Mouse (Mus musculus) C2C12 (cell line): ENCODE measurements around the gene Bcat2. TPM values are rescaled to one million over a fixed set of nuclear protein-coding genes. Genes with fewer than 3 reads are reported as not detected.

ENCODE experiments used
- H3K27me3 ChIP-seq: one replicate; pipeline ENCODE4 v1.6.1; 2011; ENCODE audit not compliant: control insufficient read depth, insufficient read depth, insufficient read length
- H3K36me3 ChIP-seq: one replicate; pipeline ENCODE4 v1.6.1; 2011; ENCODE audit not compliant: control insufficient read depth, insufficient read depth
- H3K4me3 ChIP-seq: one replicate; pipeline ENCODE4 v1.5.1; 2011; ENCODE audit warnings: mild to moderate bottlenecking, control low read depth; ENCODE audit not compliant: poor library complexity, insufficient read depth, severe bottlenecking
- H3K79me2 ChIP-seq: one replicate; pipeline ENCODE4 v1.6.1; 2011; ENCODE audit not compliant: control insufficient read depth, insufficient read depth
- H3K79me3 ChIP-seq: one replicate; pipeline ENCODE4 v1.6.1; 2011; ENCODE audit warnings: low read depth, control low read depth
- H3ac ChIP-seq: one replicate; pipeline ENCODE3; 2011; ENCODE audit warnings: low read depth; ENCODE audit not compliant: control insufficient read depth, insufficient read length
- CEBPB ChIP-seq: IDR thresholded peaks from one replicate; pipeline ENCODE4 v1.6.1; 2011; ENCODE audit warnings: low read depth, mild to moderate bottlenecking, control low read depth, moderate library complexity
- CTCF ChIP-seq: IDR thresholded peaks from one replicate; pipeline ENCODE4 v1.5.1; 2011; ENCODE audit not compliant: control insufficient read depth, insufficient read depth, insufficient read length
- FOSL1 ChIP-seq: IDR thresholded peaks from one replicate; pipeline ENCODE4 v1.8.0; 2011; ENCODE audit warnings: mild to moderate bottlenecking, low read length; ENCODE audit not compliant: poor library complexity, insufficient read depth, severe bottlenecking
- MAX ChIP-seq: IDR thresholded peaks from one replicate; pipeline ENCODE4 v1.6.1; 2011; ENCODE audit warnings: mild to moderate bottlenecking, control low read depth
- MYOD1 ChIP-seq: IDR thresholded peaks from one replicate; pipeline ENCODE4 v1.6.1; 2011; ENCODE audit warnings: low read depth; ENCODE audit not compliant: control insufficient read depth, insufficient read length
- MYOG ChIP-seq: IDR thresholded peaks from one replicate; pipeline ENCODE4 v1.6.1; 2011; ENCODE audit not compliant: control insufficient read depth, insufficient read length; ENCODE audit errors: extremely low read depth
- USF1 ChIP-seq: IDR thresholded peaks from one replicate; pipeline ENCODE4 v1.6.1; 2011; ENCODE audit warnings: low read depth, mild to moderate bottlenecking, control low read depth, moderate library complexity
- polyA plus RNA-seq: library from polyadenylated mRNA; unstranded; fragments of >200 nt; fragmentation: generic; extraction: Trizol; gene quantifications from one replicate; pipeline ENCODE4 v1.2.1, GENCODE M21; 2012; ENCODE audit warnings: missing spikeins

Gene Bcat2
- polyA plus RNA-seq, 1 experiment, result 26.5 TPM

DNA sequence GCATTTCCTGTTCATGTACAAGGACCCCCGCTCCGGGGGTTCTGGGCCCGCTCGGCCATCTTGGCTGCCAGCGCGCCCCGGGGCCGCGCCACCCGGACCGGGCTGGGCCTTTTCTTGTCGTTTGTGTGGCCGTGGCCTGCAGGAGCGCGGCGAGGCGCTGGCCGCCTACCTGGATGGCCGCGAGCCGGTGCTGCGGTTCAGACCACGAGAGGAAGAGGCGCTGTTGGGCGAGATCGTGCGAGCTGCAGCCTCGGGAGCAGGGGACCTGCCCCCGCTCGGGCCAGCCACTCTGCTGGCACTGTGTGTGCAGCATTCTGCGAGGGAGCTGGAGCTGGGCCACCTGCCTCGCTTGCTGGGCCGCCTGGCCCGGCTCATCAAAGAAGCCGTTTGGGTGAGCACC lies 62.5 kb downstream of the Bcat2 start:
- no peak overlapping the region for H3K4me3 ChIP-seq
- H3K79me3 ChIP-seq, result no peaks in the 10 kb centered on the region
- no peaks in the 10 kb centered on the region for H3K79me2 ChIP-seq
- H3ac ChIP-seq, result no peak overlapping the region
- no peak for TF ChIP-seq FOSL1
- TF ChIP-seq CTCF, result no peak
- H3K27me3 ChIP-seq, result no peaks in the 10 kb centered on the region
- no peaks in the 10 kb centered on the region for H3K36me3 ChIP-seq

GRCm38 (mm10) chr7:45634946-45635681 lies 65.2 kb downstream of the Bcat2 start:
- no peak for TF ChIP-seq MYOG
- no peak for TF ChIP-seq MAX
- TF ChIP-seq USF1, result no peak
- Histone ChIP-seq H3ac (no peak overlapping the region), H3K27me3 (no peaks in the 10 kb centered on the region), H3K4me3 (no peak overlapping the region), H3K36me3 (no peaks in the 10 kb centered on the region), H3K79me2 (no peaks in the 10 kb centered on the region), H3K79me3 (no peaks in the 10 kb centered on the region)

DNA sequence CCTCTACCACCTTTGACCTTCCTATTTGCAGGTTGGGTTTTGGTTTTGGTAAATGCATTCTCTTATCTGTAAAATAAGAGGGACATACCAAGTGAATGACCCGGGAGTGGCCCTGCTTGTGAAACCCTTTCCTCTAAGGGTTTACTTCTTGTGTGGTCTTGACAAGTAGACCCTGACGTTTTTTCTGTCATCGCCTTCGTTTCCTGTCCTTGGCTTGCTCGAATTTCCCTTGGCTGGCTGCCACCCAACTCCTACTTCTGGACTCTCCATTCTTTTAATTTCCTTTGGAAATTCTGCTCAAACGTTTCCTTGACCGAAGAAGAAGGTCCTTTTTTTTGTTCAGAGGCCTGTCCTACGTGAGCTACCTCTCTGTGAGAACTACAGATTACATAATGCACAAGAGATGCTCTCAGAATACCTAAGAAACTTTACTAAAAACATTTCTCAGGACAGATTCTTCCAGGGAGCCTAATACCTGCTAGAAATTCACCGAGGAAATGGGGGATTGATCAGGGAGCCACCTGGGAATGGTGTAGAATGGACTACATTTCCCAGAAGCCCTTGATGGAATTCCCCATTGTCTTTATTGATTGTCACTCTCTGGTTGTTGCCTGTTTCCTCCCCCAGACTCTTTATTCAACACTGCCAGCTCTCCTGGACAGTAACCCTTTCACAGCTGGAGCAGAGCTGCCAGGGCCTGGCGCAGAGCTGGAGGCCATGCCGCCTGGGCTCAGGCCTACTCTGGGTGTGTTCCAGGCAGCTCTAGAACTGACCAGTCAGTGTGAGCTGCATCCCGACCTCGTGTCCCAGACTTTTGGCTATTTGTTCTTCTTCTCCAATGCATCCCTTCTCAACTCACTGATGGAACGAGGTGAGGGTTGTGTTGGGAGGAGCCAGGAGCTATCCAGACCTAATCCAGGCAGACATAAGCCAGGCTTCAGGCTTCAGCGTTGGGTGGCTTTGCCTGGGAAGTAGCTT lies 66.0 kb downstream of the Bcat2 start:
- no peaks in the 10 kb centered on the region for H3K79me2 ChIP-seq
- H3ac ChIP-seq, result no peak overlapping the region
- no peak for TF ChIP-seq MYOG
- TF ChIP-seq CEBPB, result no peak
- TF ChIP-seq CTCF, result no peak
- no peak overlapping the region for H3K4me3 ChIP-seq
- H3K27me3 ChIP-seq, result no peaks in the 10 kb centered on the region
- H3K79me3 ChIP-seq, result no peaks in the 10 kb centered on the region
- no peaks in the 10 kb centered on the region for H3K36me3 ChIP-seq

GRCm38 (mm10) chr7:45637710-45638109 lies 67.8 kb downstream of the Bcat2 start:
- no peaks in the 10 kb centered on the region for H3K36me3 ChIP-seq
- no peak overlapping the region for H3ac ChIP-seq
- no peak overlapping the region for H3K4me3 ChIP-seq
- H3K79me3 ChIP-seq, result no peaks in the 10 kb centered on the region
- H3K27me3 ChIP-seq, result no peaks in the 10 kb centered on the region
- no peaks in the 10 kb centered on the region for H3K79me2 ChIP-seq
- no peak for TF ChIP-seq CEBPB
- no peak for TF ChIP-seq CTCF
- no peak for TF ChIP-seq MAX
- no peak for TF ChIP-seq MYOD1
- TF ChIP-seq MYOG, result no peak
- TF ChIP-seq USF1, result no peak
- TF ChIP-seq FOSL1, result no peak

DNA sequence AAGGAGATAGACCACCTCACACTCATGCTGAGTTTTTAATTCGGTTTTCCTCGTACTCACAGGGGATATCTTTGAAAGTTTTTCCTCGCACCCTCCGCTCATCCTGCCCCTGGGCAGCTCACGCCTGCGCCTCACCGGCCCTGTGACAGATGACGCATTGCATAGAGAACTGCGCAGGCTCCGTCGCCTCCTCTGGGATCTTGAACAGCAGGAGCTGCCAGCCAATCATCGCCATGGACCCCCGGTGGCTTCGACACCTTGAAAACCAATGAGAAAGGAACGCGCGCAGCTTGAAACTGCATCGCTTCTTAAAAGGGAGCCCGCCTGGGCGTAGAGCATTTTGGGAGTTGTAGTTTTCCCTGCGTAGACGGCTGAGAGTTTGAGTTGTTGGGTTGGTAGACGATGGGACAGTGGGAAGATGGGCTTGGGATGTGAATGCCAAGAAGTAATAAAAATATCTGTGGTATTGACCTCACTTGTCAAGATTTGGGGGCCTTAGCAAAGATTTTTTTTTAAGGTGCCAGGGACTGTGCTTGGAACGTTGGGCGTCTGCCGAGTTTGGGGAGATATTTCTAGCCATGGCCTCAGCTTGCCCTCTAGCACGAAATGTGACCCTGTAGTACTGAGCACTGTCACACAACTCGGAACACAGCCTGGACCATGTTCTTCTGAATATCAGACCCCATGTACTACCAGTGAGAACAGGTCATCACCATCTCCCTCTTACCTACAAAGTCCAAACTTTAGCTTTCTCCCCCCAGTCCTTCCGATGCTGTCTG lies 68.9 kb downstream of the Bcat2 start:
- H3K27me3 ChIP-seq, result no peaks in the 10 kb centered on the region
- TF ChIP-seq CTCF (no peak), CEBPB (no peak), FOSL1 (no peak), USF1 (no peak), MAX (no peak), MYOG (no peak), MYOD1 (no peak)
- H3K4me3 ChIP-seq, result no peak overlapping the region
- H3K79me3 ChIP-seq, result no peaks in the 10 kb centered on the region
- no peaks in the 10 kb centered on the region for H3K36me3 ChIP-seq
- H3K79me2 ChIP-seq, result no peaks in the 10 kb centered on the region
- H3ac ChIP-seq, result no peak overlapping the region

Other genes starting within 250 kb of the Bcat2 start
- 10.6 TPM for gene Trpm4, start 236.4 kb upstream of the Bcat2 start, polyA plus RNA-seq
- 0.51 TPM for gene Hrc, start 234.9 kb upstream of the Bcat2 start, polyA plus RNA-seq
- gene Ppfia3, start 203.1 kb upstream of the Bcat2 start, polyA plus RNA-seq, result 4.8 TPM
- 0.94 TPM for gene Lin7b, start 199.6 kb upstream of the Bcat2 start, polyA plus RNA-seq
- gene Snrnp70, start 174.4 kb upstream of the Bcat2 start, polyA plus RNA-seq, result 321 TPM
- gene Kcna7, start 164.5 kb upstream of the Bcat2 start, polyA plus RNA-seq, result 0.01 TPM
- 0.92 TPM for gene Ntf5, start 156.5 kb upstream of the Bcat2 start, polyA plus RNA-seq
- gene Lhb, start 149.3 kb upstream of the Bcat2 start, polyA plus RNA-seq, result not detected
- 25.2 TPM for gene Gys1, start 135.3 kb upstream of the Bcat2 start, polyA plus RNA-seq
- 179 TPM for gene Ruvbl2, start 132.1 kb upstream of the Bcat2 start, polyA plus RNA-seq
- gene Ftl1, start 110.3 kb upstream of the Bcat2 start, polyA plus RNA-seq, result 14,288 TPM
- gene Bax, start 103.3 kb upstream of the Bcat2 start, polyA plus RNA-seq, result 642 TPM
- not detected for gene Tulp2, start 88.3 kb upstream of the Bcat2 start, polyA plus RNA-seq
- not detected for gene Gm45808, start 83.3 kb upstream of the Bcat2 start, polyA plus RNA-seq
- 0.07 TPM for gene Dhdh, start 81.3 kb upstream of the Bcat2 start, polyA plus RNA-seq
- 115 TPM for gene Nucb1, start 59.7 kb upstream of the Bcat2 start, polyA plus RNA-seq
- gene Ppp1r15a, start 43.9 kb upstream of the Bcat2 start, polyA plus RNA-seq, result 32.5 TPM
- 0.89 TPM for gene Plekha4, start 43.8 kb upstream of the Bcat2 start, polyA plus RNA-seq
- 1.7 TPM for gene Hsd17b14, start 15.3 kb upstream of the Bcat2 start, polyA plus RNA-seq
- 0.97 TPM for gene Fgf21, start 45.3 kb downstream of the Bcat2 start, polyA plus RNA-seq
- gene Fut1, start 47.1 kb downstream of the Bcat2 start, polyA plus RNA-seq, result 0.04 TPM
- gene Izumo1, start 51.7 kb downstream of the Bcat2 start, polyA plus RNA-seq, result not detected
- not detected for gene Rasip1, start 57.3 kb downstream of the Bcat2 start, polyA plus RNA-seq
- gene Mamstr, start 69.8 kb downstream of the Bcat2 start, polyA plus RNA-seq, result 0.48 TPM
- 0.01 TPM for gene Fut2, start 96.2 kb downstream of the Bcat2 start, polyA plus RNA-seq
- 0.04 TPM for gene Ntn5, start 113.9 kb downstream of the Bcat2 start, polyA plus RNA-seq
- gene Sec1, start 124.2 kb downstream of the Bcat2 start, polyA plus RNA-seq, result 0.18 TPM
- gene Car11, start 129.7 kb downstream of the Bcat2 start, polyA plus RNA-seq, result 0.44 TPM
- gene Dbp, start 134.9 kb downstream of the Bcat2 start, polyA plus RNA-seq, result 5.6 TPM
- 4,453 TPM for gene Rpl18, start 145.3 kb downstream of the Bcat2 start, polyA plus RNA-seq
- 16.9 TPM for gene Sphk2, start 147.8 kb downstream of the Bcat2 start, polyA plus RNA-seq
- 0.48 TPM for gene Fam83e, start 151.1 kb downstream of the Bcat2 start, polyA plus RNA-seq
- gene Spaca4, start 155.7 kb downstream of the Bcat2 start, polyA plus RNA-seq, result 0.33 TPM
- 0.27 TPM for gene Lmtk3, start 213.6 kb downstream of the Bcat2 start, polyA plus RNA-seq
- 0.13 TPM for gene Sult2b1, start 214.5 kb downstream of the Bcat2 start, polyA plus RNA-seq
- 175 TPM for gene Cyth2, start 244.4 kb downstream of the Bcat2 start, polyA plus RNA-seq